Mouse (Mus musculus) kidney, embryonic 16.5 days (tissue): ENCODE data around the gene Stk32c. TPM values are rescaled to one million over a fixed set of nuclear protein-coding genes. Genes with fewer than 3 reads are reported as not detected.

Experiments
- ATAC-seq: fragments of 200-750 bp; cut with Nextera tagmentation; 2 replicates; pipeline ENCODE4 v1.8.0; 2017; ENCODE audit warnings: moderate TSS enrichment; ENCODE audit not compliant: low FRiP score, low TSS enrichment
- H3K27ac ChIP-seq: fragments of 300-500 bp; sonication (generic); 2 replicates; pipeline ENCODE4 v1.5.1; 2014; ENCODE audit warnings: low read length
- H3K27me3 ChIP-seq: fragments of 300-500 bp; sonication (generic); 2 replicates; pipeline ENCODE4 v1.6.1; 2014; ENCODE audit warnings: low read length, control low read depth, mixed read lengths; ENCODE audit not compliant: insufficient read depth
- H3K36me3 ChIP-seq: fragments of 300-500 bp; sonication (generic); 2 replicates; pipeline ENCODE4 v1.6.1; 2014; ENCODE audit warnings: low read length, control low read depth, mixed read lengths; ENCODE audit not compliant: insufficient read depth
- H3K4me1 ChIP-seq: fragments of 300-500 bp; sonication (generic); 2 replicates; pipeline ENCODE4 v1.6.1; 2014; ENCODE audit warnings: low read length, control low read depth, mixed read lengths; ENCODE audit not compliant: insufficient read depth
- H3K4me2 ChIP-seq: fragments of 300-500 bp; sonication (generic); replicated peaks from 2 replicates; pipeline ENCODE4 v1.6.1; 2014; ENCODE audit warnings: low read depth, low read length
- H3K4me3 ChIP-seq: fragments of 300-500 bp; sonication (generic); 2 replicates; pipeline ENCODE4 v1.5.1; 2014; ENCODE audit warnings: mild to moderate bottlenecking, low read length
- H3K9ac ChIP-seq: fragments of 300-500 bp; sonication (generic); replicated peaks from 2 replicates; pipeline ENCODE4 v1.6.1; 2014; ENCODE audit warnings: low read length
- H3K9me3 ChIP-seq: fragments of 300-500 bp; sonication (generic); 2 replicates; pipeline ENCODE4 v1.6.1; 2016; ENCODE audit warnings: low read length, control low read depth
- WGBS: fragments of 180-500 bp; shearing (Covaris S2); extraction: QIAGEN DNeasy Blood & Tissue Kit; methylation state at CpG from one replicate; pipeline ENCODE4 v1.1.7; 2014; 5-methylcytosine and 5-hydroxymethylcytosine counted together
- polyA plus RNA-seq: library from polyadenylated mRNA; unstranded; fragments of >200 nt; fragmentation: Nextera tagmentation; extraction: Ambion mirVana; gene quantifications from 2 replicates; pipeline ENCODE4 v1.2.1, GENCODE M21; 2015

The Stk32c gene
- polyA plus RNA-seq, 1 experiment from 2014 or later, result 0.39 TPM

GRCm38 (mm10) chr7:139230241-139230640, 17.1 kb upstream of the Stk32c start:
- WGBS, result 68% methylated on average over 12 of the region's 12 CpGs
- no peak for ATAC-seq
- Histone ChIP-seq H3K36me3 (no peaks in the 10 kb centered on the region), H3K27ac (no peak overlapping the region), H3K4me2 (no peak overlapping the region), H3K9ac (no peak overlapping the region), H3K4me3 (no peak overlapping the region), H3K27me3 (no peaks in the 10 kb centered on the region), H3K4me1 (peaks cover 19% of the 10 kb centered on the region), H3K9me3 (no peaks in the 10 kb centered on the region)

- WGBS, result 88% methylated on average over 5 of the region's 5 CpGs
- Histone ChIP-seq H3K36me3 (no peaks in the 10 kb centered on the region), H3K4me1 (peaks cover 22% of the 10 kb centered on the region), H3K4me3 (no peak overlapping the region), H3K27ac (no peak overlapping the region), H3K9ac (no peak overlapping the region), H3K27me3 (no peaks in the 10 kb centered on the region), H3K9me3 (no peaks in the 10 kb centered on the region), H3K4me2 (no peak overlapping the region)
- no peak for ATAC-seq
Observed at GRCm38 (mm10) chr7:139229837-139230236, 16.7 kb upstream of the Stk32c start.

GRCm38 (mm10) chr7:139228447-139229171, 15.5 kb upstream of the Stk32c start:
- Histone ChIP-seq H3K4me2 (no peak overlapping the region), H3K27ac (no peak overlapping the region), H3K9ac (no peak overlapping the region), H3K4me1 (peaks cover 11% of the 10 kb centered on the region), H3K27me3 (no peaks in the 10 kb centered on the region), H3K4me3 (no peak overlapping the region), H3K36me3 (no peaks in the 10 kb centered on the region), H3K9me3 (no peaks in the 10 kb centered on the region)
- WGBS, result 63% methylated on average over 6 of the region's 6 CpGs
- no peak for ATAC-seq

DNA sequence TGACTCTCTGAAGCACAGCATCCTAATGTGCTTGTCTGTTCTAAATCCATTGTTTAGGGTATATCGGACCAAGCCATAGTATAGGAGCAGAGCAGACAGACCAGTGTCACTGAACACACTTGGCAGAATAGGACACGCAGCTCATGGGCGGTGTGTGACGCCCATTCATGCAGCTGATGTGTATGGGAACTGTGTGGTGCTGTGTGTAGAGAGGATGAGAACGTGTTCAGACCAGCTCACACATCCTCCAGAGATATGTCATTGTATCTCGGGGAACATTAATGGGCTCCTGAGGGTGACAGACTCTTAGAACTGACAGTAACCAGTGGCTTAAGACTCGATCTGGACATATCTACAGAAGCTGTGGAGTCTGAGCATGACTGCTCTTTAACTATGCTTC, 13.3 kb upstream of the Stk32c start:
- no peak overlapping the region for H3K4me2 ChIP-seq
- H3K4me1 ChIP-seq, result peaks cover 10% of the 10 kb centered on the region
- ATAC-seq, result no peak
- 88% methylated on average over 7 of the region's 7 CpGs for WGBS
- H3K4me3 ChIP-seq, result no peak overlapping the region
- H3K9me3 ChIP-seq, result no peaks in the 10 kb centered on the region
- H3K27me3 ChIP-seq, result no peaks in the 10 kb centered on the region
- H3K27ac ChIP-seq, result no peak overlapping the region
- H3K36me3 ChIP-seq, result no peaks in the 10 kb centered on the region
- no peak overlapping the region for H3K9ac ChIP-seq

GRCm38 (mm10) chr7:139224725-139225124, 11.6 kb upstream of the Stk32c start:
- no peak overlapping the region; the same call in 1 of the 2 replicates for H3K9ac ChIP-seq

DNA sequence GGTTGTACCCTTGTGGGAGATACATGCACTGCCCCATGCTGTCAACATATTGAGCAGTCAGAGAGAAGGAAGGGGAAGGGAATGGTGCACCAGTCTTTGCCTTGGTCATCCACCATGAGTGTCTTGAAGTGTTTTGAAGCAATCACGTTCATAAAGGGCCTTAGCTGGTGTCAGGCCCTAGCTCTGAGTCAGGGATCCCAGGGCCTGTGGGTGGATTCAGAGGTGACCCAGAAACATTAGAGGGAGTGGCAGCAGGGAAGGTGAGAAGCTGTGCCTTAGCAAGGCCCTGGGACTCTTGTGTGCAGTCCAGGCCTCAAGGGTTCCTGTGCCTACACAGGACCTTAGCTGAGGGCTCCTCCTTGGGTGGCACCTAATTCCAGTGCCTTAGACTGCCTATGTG, 11.0 kb upstream of the Stk32c start:
- no peak overlapping the region for H3K27ac ChIP-seq
- 83% methylated on average over 1 of the region's 1 CpGs for whole genome bisulfite sequencing

More at GRCm38 (mm10) chr7:139224725-139225124, 11.6 kb upstream of the Stk32c start:
- Histone ChIP-seq H3K36me3 (no peaks in the 10 kb centered on the region), H3K4me3 (no peak overlapping the region), H3K4me1 (peaks cover 10% of the 10 kb centered on the region), H3K27me3 (no peaks in the 10 kb centered on the region), H3K9me3 (no peaks in the 10 kb centered on the region), H3K4me2 (no peak overlapping the region), H3K27ac (no peak overlapping the region)
- 49% methylated on average over 8 of the region's 8 CpGs for WGBS
- no peak for ATAC-seq

GRCm38 (mm10) chr7:139222341-139222740, 9.2 kb upstream of the Stk32c start:
- Histone ChIP-seq H3K4me1 (peaks cover 18% of the 10 kb centered on the region), H3K4me2 (no peak overlapping the region), H3K27me3 (no peaks in the 10 kb centered on the region), H3K4me3 (no peak overlapping the region), H3K9ac (no peak overlapping the region), H3K36me3 (no peaks in the 10 kb centered on the region), H3K27ac (no peak overlapping the region), H3K9me3 (no peaks in the 10 kb centered on the region)
- 86% methylated on average over 4 of the region's 4 CpGs for WGBS
- ATAC-seq, result no peak

More for the DNA sequence above, 11.0 kb upstream of the Stk32c start:
- ATAC-seq, result no peak
- Histone ChIP-seq H3K9me3 (no peaks in the 10 kb centered on the region), H3K27me3 (no peaks in the 10 kb centered on the region), H3K4me2 (no peak overlapping the region), H3K4me3 (no peak overlapping the region), H3K9ac (no peak overlapping the region), H3K4me1 (peaks cover 15% of the 10 kb centered on the region), H3K36me3 (no peaks in the 10 kb centered on the region)

- Histone ChIP-seq H3K4me1 (peaks cover 18% of the 10 kb centered on the region), H3K9ac (no peak overlapping the region), H3K36me3 (no peaks in the 10 kb centered on the region), H3K27me3 (no peaks in the 10 kb centered on the region), H3K4me3 (no peak overlapping the region), H3K27ac (no peak overlapping the region), H3K9me3 (no peaks in the 10 kb centered on the region), H3K4me2 (no peak overlapping the region)
- no peak for ATAC-seq
- 90% methylated on average over 2 of the region's 2 CpGs for WGBS
Observed at GRCm38 (mm10) chr7:139221856-139222255, 8.7 kb upstream of the Stk32c start.

- H3K4me2 ChIP-seq, result no peak overlapping the region
- H3K27me3 ChIP-seq, result no peaks in the 10 kb centered on the region
- no peak for ATAC-seq
- peaks cover 18% of the 10 kb centered on the region for H3K4me1 ChIP-seq
- H3K4me3 ChIP-seq, result no peak overlapping the region
- no peaks in the 10 kb centered on the region for H3K9me3 ChIP-seq
- no peak overlapping the region for H3K9ac ChIP-seq
- WGBS, result 74% methylated on average over 5 of the region's 5 CpGs
- H3K27ac ChIP-seq, result no peak overlapping the region
- no peaks in the 10 kb centered on the region for H3K36me3 ChIP-seq
Observed at GRCm38 (mm10) chr7:139221072-139221471, 8.0 kb upstream of the Stk32c start.

DNA sequence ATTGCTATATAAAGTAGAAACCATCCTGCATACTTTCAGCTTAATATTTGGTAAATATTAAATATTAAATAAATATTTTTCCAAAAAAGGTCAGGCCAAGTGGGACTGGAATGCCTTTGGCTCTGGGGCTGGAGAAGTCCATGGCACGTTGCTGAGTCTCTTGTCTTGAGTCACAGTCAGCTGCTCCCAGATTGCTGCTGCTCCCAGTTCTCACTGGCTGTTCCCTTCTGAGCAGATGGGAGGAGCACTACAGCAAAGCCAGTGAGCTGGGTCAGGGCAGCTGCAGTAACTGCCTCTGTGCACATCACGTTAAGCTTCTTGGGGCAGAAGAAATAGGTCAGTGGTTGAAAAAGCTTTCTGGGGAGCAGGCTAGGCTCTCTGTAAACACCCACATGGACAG, 7.2 kb upstream of the Stk32c start:
- H3K36me3 ChIP-seq, result no peaks in the 10 kb centered on the region
- H3K4me3 ChIP-seq, result no peak overlapping the region
- peaks cover 17% of the 10 kb centered on the region for H3K4me1 ChIP-seq
- no peaks in the 10 kb centered on the region for H3K9me3 ChIP-seq
- H3K27me3 ChIP-seq, result no peaks in the 10 kb centered on the region
- no peak overlapping the region for H3K4me2 ChIP-seq
- H3K27ac ChIP-seq, result no peak overlapping the region
- no peak overlapping the region for H3K9ac ChIP-seq
- 24% methylated on average over 2 of the region's 2 CpGs for WGBS
- ATAC-seq, result no peak
